ENCODE assay signal across 9 mouse cellular contexts in genomic region chr9:120210068-120210467, GRCm38 (mm10).
DNase-seq lines count a peak whose midpoint lies in the region; ATAC-seq and TF ChIP-seq lines count a peak whose summit lies in the region.
"Had no signal": no experiment of that assay in that cellular context is flagged by ENCODE, and none has a peak within 500 bp of the region (broad histone marks: within the 10 kb centered on the region; RNA-seq: fewer than 3 reads in every experiment).

No protein-coding gene starts in this region.

- no peaks in the 10 kb centered on the region for H3K36me3 ChIP-seq in lung, postnatal 0 days (ENCODE audit: insufficient read depth, low read length)
- no peaks in the 10 kb centered on the region for H3K36me3 ChIP-seq in limb, embryonic 11.5 days (ENCODE audit: control insufficient read depth, insufficient read depth, low read length)
- H3K36me3 ChIP-seq: stomach, embryonic 15.5 days had no signal

- peak; percentile 20 to 52 for DNase-seq in heart, adult 18-20 months
- DNase-seq in heart, postnatal 25 days (ENCODE audit: low spot score), result no peak
- DNase-seq in lung, postnatal 0 days (ENCODE audit: low spot score), result no peak
- no peak for DNase-seq in lung, postnatal 14 days
- DNase-seq in adrenal gland, postnatal 10 days, result peak; percentile 60
- DNase-seq in limb, embryonic 11.5 days (ENCODE audit: low spot score), result peak; percentile 53
- DNase-seq in spleen, adult 18-20 months, result no peak

- H3K4me3 ChIP-seq in lung, postnatal 0 days (ENCODE audit: low read depth, low read length), result no peak overlapping the region
- no peak overlapping the region for H3K4me3 ChIP-seq in limb, embryonic 11.5 days (ENCODE audit: low read depth, low read length)
- H3K4me3 ChIP-seq: stomach, embryonic 15.5 days had no signal

- no peak overlapping the region for H3K9ac ChIP-seq in lung, postnatal 0 days (replicated peaks; ENCODE audit: low read depth)
- H3K9ac ChIP-seq in limb, embryonic 11.5 days (ENCODE audit: low read length), result no peak overlapping the region
- H3K9ac ChIP-seq: stomach, embryonic 15.5 days had no signal

- WGBS in lung, postnatal 0 days, result 73% methylated on average over 4 of the region's 4 CpGs
- 80% methylated on average over 4 of the region's 4 CpGs for WGBS in limb, embryonic 11.5 days

- H3K4me2 ChIP-seq in lung, postnatal 0 days (replicated peaks; ENCODE audit: low read depth, low read length), result no peak overlapping the region
- H3K4me2 ChIP-seq in limb, embryonic 11.5 days (ENCODE audit: low read depth, severe bottlenecking), result no peak overlapping the region
- H3K4me2 ChIP-seq: stomach, embryonic 15.5 days had no signal

- TF ChIP-seq CTCF in lung, postnatal 0 days (IDR thresholded peaks at IDR 0.05), result peak; percentile 70

- H3K4me1 ChIP-seq in lung, postnatal 0 days (ENCODE audit: insufficient read depth, low read depth, low read length), result no peaks in the 10 kb centered on the region
- no peaks in the 10 kb centered on the region for H3K4me1 ChIP-seq in limb, embryonic 11.5 days (ENCODE audit: control insufficient read depth, insufficient read depth, low read length)
- H3K4me1 ChIP-seq: stomach, embryonic 15.5 days had no signal

- no peak for TF ChIP-seq EP300 in lung, postnatal 0 days (IDR thresholded peaks at IDR 0.05)

- no peak for ATAC-seq in lung, postnatal 0 days
- ATAC-seq in limb, embryonic 11.5 days (ENCODE audit: insufficient number of reproducible peaks, low FRiP score, low TSS enrichment, low read depth), result no peak
- no peak for ATAC-seq in frontal cortex, adult (ENCODE audit: low TSS enrichment)

- H3K9me3 ChIP-seq in lung, postnatal 0 days (ENCODE audit: low read length), result no peaks in the 10 kb centered on the region
- no peaks in the 10 kb centered on the region for H3K9me3 ChIP-seq in limb, embryonic 11.5 days (ENCODE audit: control insufficient read depth, low read length)
- H3K9me3 ChIP-seq: stomach, embryonic 15.5 days had no signal

- H3K27ac ChIP-seq in lung, postnatal 0 days (ENCODE audit: low read length), result no peak overlapping the region
- no peak overlapping the region for H3K27ac ChIP-seq in limb, embryonic 11.5 days (replicated peaks; ENCODE audit: low read depth, low read length)
- H3K27ac ChIP-seq: stomach, embryonic 15.5 days had no signal

- intact Hi-C loops in heart, postnatal 25 days (cut with DNase I), result no loop called here

- H3K27me3 ChIP-seq in lung, postnatal 0 days (replicated peaks; ENCODE audit: insufficient read depth, low read length), result no peaks in the 10 kb centered on the region
- H3K27me3 ChIP-seq in limb, embryonic 11.5 days (ENCODE audit: control insufficient read depth, insufficient read depth, low read length), result no peaks in the 10 kb centered on the region
- H3K27me3 ChIP-seq: stomach, embryonic 15.5 days had no signal

Comparison
In these comparisons a context has a peak if more than half of its experiments do, and no peak if none do; other contexts are left out.
1. DNase-seq: peak in heart, adult 18-20 months (2 of 2), adrenal gland, postnatal 10 days (single experiment) and limb, embryonic 11.5 days (single experiment); none in heart, postnatal 25 days (single experiment), lung, postnatal 0 days (single experiment), lung, postnatal 14 days (single experiment) and spleen, adult 18-20 months (0 of 2).